Mouse (Mus musculus): ENCODE results near the gene Sf3b3.
"Not testable (repeated sequence)": the region's sequence is repeated elsewhere in the genome, so short reads cannot be mapped to it uniquely, and the experiment has no call there.

Sf3b3 gene

GRCm38 (mm10) chr8:110808495-110809472 lies 37.8 kb downstream of the Sf3b3 start:
- in situ Hi-C loops (cut with MboI): no loop called here

GRCm38 (mm10) chr8:110806146-110806545 lies 40.4 kb downstream of the Sf3b3 start:
- in situ Hi-C loops (cut with MboI): no loop called here

GRCm38 (mm10) chr8:110805669-110806068 lies 40.9 kb downstream of the Sf3b3 start, which contains the start of gene Il34:
Gene Il34 (minus strand): TSS chr8:110805924.
- in situ Hi-C loops (cut with MboI): no loop called here

- in situ Hi-C loops (cut with MboI): no loop called here
These were observed 41.6 kb downstream of the Sf3b3 start for GRCm38 (mm10) chr8:110804825-110805514.

DNA sequence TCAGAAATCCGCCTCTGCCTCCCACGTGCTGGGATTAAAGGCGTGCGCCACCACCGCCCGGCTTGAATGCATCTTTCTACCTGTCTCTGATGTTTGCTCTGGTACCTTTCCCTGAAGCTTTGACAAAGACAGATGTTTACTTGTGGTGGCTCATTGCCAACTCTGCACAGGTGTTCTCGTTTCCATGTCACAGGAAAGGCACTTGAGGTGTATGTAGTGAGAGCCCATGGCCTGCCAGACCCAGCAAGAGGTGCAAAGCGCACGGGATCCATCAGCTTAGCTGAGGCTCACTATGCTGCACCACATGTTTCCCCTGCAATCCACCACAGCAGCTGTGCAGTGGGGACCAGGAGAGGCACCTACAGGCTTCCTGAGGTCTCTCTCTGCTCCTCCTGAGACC lies 42.7 kb downstream of the Sf3b3 start:
- in situ Hi-C loops (cut with MboI): no loop called here

DNA sequence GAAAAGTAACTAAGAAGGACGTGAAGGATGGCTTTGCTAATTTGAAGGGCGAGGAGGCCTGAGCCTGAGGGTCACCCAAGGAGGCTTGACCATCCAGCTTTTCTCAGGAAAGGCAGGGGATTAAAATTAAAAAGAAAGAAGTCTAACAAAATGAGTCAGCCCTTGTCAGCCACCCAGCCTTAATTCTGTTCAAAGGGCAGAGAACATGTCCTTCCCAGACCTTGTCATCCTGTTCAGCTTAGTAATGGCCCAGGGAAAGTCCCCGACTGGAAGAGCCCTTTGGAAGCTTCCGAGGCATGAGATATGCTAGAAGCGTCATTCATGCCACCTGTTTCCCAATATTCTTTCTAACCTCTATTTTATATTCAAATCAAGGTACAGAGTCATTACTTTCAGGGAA lies 43.6 kb downstream of the Sf3b3 start:
- in situ Hi-C loops (cut with MboI): no loop called here

- in situ Hi-C loops (cut with MboI): no loop called here
These were observed 49.5 kb downstream of the Sf3b3 start for GRCm38 (mm10) chr8:110797086-110797485.

- in situ Hi-C loops (cut with MboI): no loop called here
These were observed 52.1 kb downstream of the Sf3b3 start for GRCm38 (mm10) chr8:110794363-110794965.

DNA sequence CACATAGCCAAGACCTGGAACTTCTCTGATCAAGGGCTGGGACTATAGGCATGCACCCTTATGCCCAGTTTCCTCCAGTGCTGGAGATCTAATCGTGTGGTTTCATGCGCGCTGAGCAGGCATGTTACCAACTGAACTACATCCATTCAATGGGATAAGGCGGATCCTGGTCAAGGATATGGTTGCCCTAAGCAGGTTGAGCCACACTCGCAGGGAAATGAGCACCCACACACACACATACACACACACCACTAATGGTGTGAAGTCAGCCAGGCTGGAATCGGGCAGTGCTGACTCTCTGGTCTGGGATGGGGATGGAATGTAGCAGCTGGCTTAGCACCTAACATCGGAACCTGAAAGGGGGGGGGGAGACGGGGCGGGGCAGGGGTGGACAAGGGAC lies 52.7 kb downstream of the Sf3b3 start:
- in situ Hi-C loops (cut with MboI): no loop called here

GRCm38 (mm10) chr8:110793511-110793910 lies 53.1 kb downstream of the Sf3b3 start:
- in situ Hi-C loops (cut with MboI): no loop called here

- in situ Hi-C loops (cut with MboI): no loop called here
These were observed 53.9 kb downstream of the Sf3b3 start for GRCm38 (mm10) chr8:110792574-110793200.

DNA sequence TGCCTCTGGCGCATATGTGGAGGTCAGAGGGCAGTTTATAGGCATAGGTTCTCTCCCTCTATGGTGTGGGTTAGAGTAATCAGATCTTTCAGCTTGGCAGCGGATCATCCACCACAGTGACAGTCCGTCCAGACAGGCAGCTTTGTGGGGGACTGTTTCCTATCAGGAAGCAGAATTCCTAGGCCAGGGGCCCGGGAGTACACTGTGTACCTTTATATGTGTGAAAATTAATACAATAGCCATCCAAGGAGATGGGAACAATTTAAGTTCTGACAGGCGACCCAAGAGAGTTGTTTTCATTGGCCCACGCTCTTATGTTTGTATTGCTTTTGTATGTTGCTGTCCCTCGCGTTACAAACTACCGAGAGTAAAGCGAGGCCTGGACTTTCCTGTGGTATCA lies 55.4 kb downstream of the Sf3b3 start:
- in situ Hi-C loops (cut with MboI): no loop called here

DNA sequence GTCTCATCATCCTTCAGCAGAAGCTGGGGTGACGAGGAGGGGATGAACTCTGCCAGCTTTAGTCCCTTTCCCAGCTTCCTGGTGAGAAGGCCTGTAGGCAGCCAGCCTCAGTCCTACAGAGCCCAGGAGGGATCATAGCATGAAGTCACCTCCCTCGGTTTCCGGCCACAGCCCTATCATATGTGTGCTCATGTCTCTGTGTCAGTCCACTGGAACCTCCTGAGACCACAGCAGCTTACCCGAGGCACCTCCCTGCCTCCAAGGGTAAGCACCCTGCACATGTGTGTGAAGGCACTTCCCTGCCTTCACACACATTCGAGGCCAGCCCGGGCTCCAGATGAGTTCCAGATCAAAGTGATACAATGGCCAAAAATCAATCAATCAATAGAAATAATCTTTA lies 56.3 kb downstream of the Sf3b3 start:
- in situ Hi-C loops (cut with MboI): no loop called here

DNA sequence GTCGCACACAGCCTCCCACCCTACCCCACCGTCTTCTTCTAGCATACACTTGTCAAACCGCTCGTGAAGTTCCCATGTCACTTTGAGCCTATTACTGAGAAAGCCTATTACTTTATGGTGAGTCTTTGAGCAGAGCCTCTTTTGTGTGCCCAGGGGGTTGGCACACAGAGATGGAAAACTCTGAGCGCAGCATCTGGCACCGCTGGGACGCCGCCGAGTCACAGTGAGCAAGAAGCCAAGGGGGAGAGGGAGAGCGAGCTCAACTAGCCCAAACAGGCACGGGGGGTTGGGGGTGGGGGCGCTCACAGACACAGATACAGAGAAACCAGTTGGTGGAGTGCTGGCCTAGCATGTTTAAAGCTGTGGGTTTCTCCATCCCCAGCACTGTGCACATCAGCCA lies 57.0 kb downstream of the Sf3b3 start:
- in situ Hi-C loops (cut with MboI): no loop called here

GRCm38 (mm10) chr8:110788981-110789380 lies 57.6 kb downstream of the Sf3b3 start:
- in situ Hi-C loops (cut with MboI): no loop called here

DNA sequence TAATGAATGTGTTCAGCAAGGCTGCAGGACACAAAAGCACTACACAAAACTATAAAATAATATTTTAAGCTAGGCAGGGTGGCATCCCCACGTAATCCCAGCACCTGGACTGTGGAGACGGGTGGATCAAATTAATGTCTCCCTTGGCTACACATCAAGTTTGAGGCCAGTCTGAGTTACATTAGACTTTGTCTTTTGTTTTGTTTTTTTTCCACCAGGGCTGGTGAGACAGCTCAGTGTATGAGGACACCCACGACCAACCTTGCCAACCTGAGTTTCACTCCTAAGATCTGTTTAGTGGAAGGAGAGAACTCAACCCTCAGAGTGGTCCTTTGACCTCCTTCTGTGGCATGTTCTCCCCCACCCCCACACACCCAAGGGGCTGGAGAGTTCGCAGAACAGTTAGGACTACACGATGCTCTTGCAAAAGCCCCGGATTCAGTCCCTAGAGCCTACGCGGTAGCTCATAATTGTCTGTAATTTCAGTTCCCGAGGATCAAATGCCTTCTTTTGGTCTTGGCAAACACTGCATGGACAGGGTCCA lies 59.1 kb downstream of the Sf3b3 start:
- in situ Hi-C loops (cut with MboI): no loop called here

- in situ Hi-C loops (cut with MboI): no loop called here
These were observed 59.7 kb downstream of the Sf3b3 start for GRCm38 (mm10) chr8:110786934-110787333.

GRCm38 (mm10) chr8:110786501-110786900 lies 60.1 kb downstream of the Sf3b3 start:
- in situ Hi-C loops (cut with MboI): not testable (repeated sequence)

GRCm38 (mm10) chr8:110785366-110785765 lies 61.2 kb downstream of the Sf3b3 start:
- in situ Hi-C loops (cut with MboI): no loop called here

GRCm38 (mm10) chr8:110779924-110780718 lies 66.5 kb downstream of the Sf3b3 start:
- in situ Hi-C loops (cut with MboI): no loop called here

DNA sequence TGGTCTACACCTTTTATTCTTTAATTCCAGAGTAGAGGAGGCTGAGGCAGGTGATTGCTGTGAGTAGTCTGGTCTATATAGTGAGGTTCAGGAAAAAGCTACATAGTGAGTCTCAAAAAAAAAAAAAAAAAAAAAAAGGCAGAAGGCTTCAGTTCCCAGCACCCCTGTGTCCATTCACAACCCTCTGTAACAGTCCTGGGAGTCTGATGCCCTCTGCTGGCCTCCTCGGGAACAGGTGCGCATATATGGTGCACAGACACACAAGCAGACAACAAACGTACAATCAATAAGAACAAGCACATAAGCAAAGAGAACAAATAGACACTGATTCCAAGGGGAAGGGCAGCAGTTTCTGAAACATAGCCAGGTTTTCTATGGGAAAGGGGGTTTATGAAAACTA lies 70.3 kb downstream of the Sf3b3 start:
- in situ Hi-C loops (cut with MboI): no loop called here
